Mouse (Mus musculus) heart, embryonic 16.5 days (tissue): Measurements from ENCODE around the gene Olfr611. TPM values are rescaled to one million over a fixed set of nuclear protein-coding genes. Genes with fewer than 3 reads are reported as not detected.

Source experiments
- polyA plus RNA-seq: library from polyadenylated mRNA; unstranded; fragments of >200 nt; fragmentation: Nextera tagmentation; extraction: Ambion mirVana; gene quantifications from 2 replicates; pipeline ENCODE4 v1.2.1, GENCODE M21; 2015

Gene Olfr611
- polyA plus RNA-seq, 1 experiment from 2014 or later, result not detected

Other genes starting within 250 kb of the Olfr611 start
- gene Olfr596, start 215.2 kb downstream of the Olfr611 start, polyA plus RNA-seq, result not detected in 2 replicates
- not detected in 2 replicates for gene Olfr597, start 204.5 kb downstream of the Olfr611 start, polyA plus RNA-seq
- gene Olfr598, start 197.3 kb downstream of the Olfr611 start, polyA plus RNA-seq, result not detected in 2 replicates
- not detected in 2 replicates for gene Olfr599, start 184.9 kb downstream of the Olfr611 start, polyA plus RNA-seq
- gene Olfr600, start 171.2 kb downstream of the Olfr611 start, polyA plus RNA-seq, result not detected in 2 replicates
- not detected in 2 replicates for gene Olfr601, start 158.2 kb downstream of the Olfr611 start, polyA plus RNA-seq
- not detected in 2 replicates for gene Olfr603, start 134.7 kb downstream of the Olfr611 start, polyA plus RNA-seq
- not detected in 2 replicates for gene Usp17lc, start 105.8 kb downstream of the Olfr611 start, polyA plus RNA-seq
- not detected in 2 replicates for gene Olfr605, start 75.4 kb downstream of the Olfr611 start, polyA plus RNA-seq
- not detected in 2 replicates for gene Olfr606, start 71.8 kb downstream of the Olfr611 start, polyA plus RNA-seq
- gene Olfr607, start 56.7 kb downstream of the Olfr611 start, polyA plus RNA-seq, result 0.32 and 0.55 TPM in 2 replicates
- gene Olfr608, start 51.0 kb downstream of the Olfr611 start, polyA plus RNA-seq, result 0.91 and 1.2 TPM in 2 replicates
- not detected in 2 replicates for gene Olfr609, start 22.8 kb downstream of the Olfr611 start, polyA plus RNA-seq
- gene Olfr610, start 8.7 kb downstream of the Olfr611 start, polyA plus RNA-seq, result not detected in 2 replicates
- gene Olfr612, start 21.9 kb upstream of the Olfr611 start, polyA plus RNA-seq, result not detected in 2 replicates
- gene Olfr613, start 27.2 kb upstream of the Olfr611 start, polyA plus RNA-seq, result not detected in 2 replicates
- not detected in 2 replicates for gene Olfr615, start 35.2 kb upstream of the Olfr611 start, polyA plus RNA-seq
- gene Olfr616, start 48.3 kb upstream of the Olfr611 start, polyA plus RNA-seq, result not detected in 2 replicates
- not detected in 2 replicates for gene Olfr617, start 52.2 kb upstream of the Olfr611 start, polyA plus RNA-seq
- not detected in 2 replicates for gene Olfr618, start 69.3 kb upstream of the Olfr611 start, polyA plus RNA-seq
- not detected in 2 replicates for gene Olfr619, start 79.7 kb upstream of the Olfr611 start, polyA plus RNA-seq
- gene Olfr620, start 91.7 kb upstream of the Olfr611 start, polyA plus RNA-seq, result not detected in 2 replicates
- gene Olfr622, start 121.9 kb upstream of the Olfr611 start, polyA plus RNA-seq, result not detected in 2 replicates
- not detected in 2 replicates for gene Olfr623, start 142.9 kb upstream of the Olfr611 start, polyA plus RNA-seq
- gene Olfr624, start 150.3 kb upstream of the Olfr611 start, polyA plus RNA-seq, result 0.03 and 0.04 TPM in 2 replicates
- not detected in 2 replicates for gene Olfr625-ps1, start 161.9 kb upstream of the Olfr611 start, polyA plus RNA-seq
- not detected in 2 replicates for gene Olfr243, start 193.8 kb upstream of the Olfr611 start, polyA plus RNA-seq
- gene Olfr628, start 209.5 kb upstream of the Olfr611 start, polyA plus RNA-seq, result not detected in 2 replicates
- not detected in 2 replicates for gene Olfr629, start 224.1 kb upstream of the Olfr611 start, polyA plus RNA-seq
- gene Olfr630, start 236.5 kb upstream of the Olfr611 start, polyA plus RNA-seq, result not detected in 2 replicates